Comparison of ENCODE assay signal across 1 mouse cellular context in the genomic region with DNA sequence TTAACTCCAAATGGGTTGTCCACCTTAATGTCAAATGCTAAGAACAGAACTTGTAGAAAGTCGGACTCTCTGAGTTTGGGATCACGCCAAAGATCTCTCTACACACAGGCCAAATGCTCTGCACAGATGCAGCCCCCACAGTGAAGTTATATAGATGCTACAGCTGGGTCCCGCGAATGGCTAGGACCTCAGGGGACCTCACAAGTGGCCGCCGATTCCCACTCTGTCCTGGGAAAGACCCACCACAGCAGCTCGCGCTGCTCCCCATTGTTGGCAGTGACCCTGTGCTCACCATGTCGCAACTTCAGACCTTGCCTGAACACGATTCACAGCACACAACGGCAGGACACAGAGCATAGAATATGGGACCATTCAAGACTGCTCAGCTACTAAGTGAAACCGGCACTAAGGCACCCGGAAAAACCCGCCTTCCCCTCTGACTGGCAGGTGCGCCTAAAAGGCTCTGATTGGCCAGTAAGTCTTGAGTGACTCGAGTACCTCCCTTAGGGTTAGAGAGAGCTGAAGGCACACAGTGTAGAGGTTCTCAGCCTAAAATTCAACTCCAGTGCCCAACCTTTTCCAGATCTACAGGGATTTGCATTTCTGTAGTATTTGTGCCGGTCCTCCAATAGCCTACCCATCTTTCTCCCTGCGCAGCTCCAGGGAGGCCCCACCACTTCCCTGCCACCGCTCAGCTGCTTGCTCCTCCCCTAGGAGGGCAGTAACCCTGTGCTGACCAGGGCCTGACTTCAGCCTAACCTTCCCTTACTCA.
A peak's percentile ranks its signal among the peaks of the same experiment; 100 is the strongest.
TF ChIP-seq lines count a peak whose summit lies in the region.

No protein-coding gene starts in this region.

TF ChIP-seq in MEL, 35 proteins besides CTCF, POLR2A, EP300 and RAD21 (continued from another document):
- TF ChIP-seq POLR2AphosphoS5 (IDR thresholded peaks at IDR 0.05; ENCODE audit: borderline replicate concordance, low read depth, low read length) (no peak), SMC3 (IDR thresholded peaks at IDR 0.05; ENCODE audit: low read depth, low read length) (no peak), E2F4 (IDR thresholded peaks at IDR 0.05; ENCODE audit: borderline replicate concordance, low read depth, low read length) (no peak), ELF1 (IDR thresholded peaks at IDR 0.05; ENCODE audit: low read depth, low read length) (peak; percentile 80), GABPA (IDR thresholded peaks at IDR 0.05; ENCODE audit: low read depth, low read length) (no peak), POLR2AphosphoS2 (IDR thresholded peaks at IDR 0.05; ENCODE audit: low read length) (peak; percentile 54; the same call in 1 of the 2 replicates), ETS1 (IDR thresholded peaks at IDR 0.05; ENCODE audit: low read depth, low read length) (no peak), HCFC1 (IDR thresholded peaks at IDR 0.05; ENCODE audit: low read depth, low read length) (peak; percentile 66), NRF1 (IDR thresholded peaks at IDR 0.05; ENCODE audit: insufficient read depth, low read depth, low read length, poor library complexity, severe bottlenecking) (peak; percentile 32; the same call in 1 of the 2 replicates), ZKSCAN1 (IDR thresholded peaks at IDR 0.05; ENCODE audit: low read depth, low read length) (no peak), USF1 (IDR thresholded peaks at IDR 0.05; ENCODE audit: low read depth, low read length) (no peak), TAL1 (IDR thresholded peaks at IDR 0.05; ENCODE audit: low read length) (no peak), ZC3H11A (IDR thresholded peaks at IDR 0.05; ENCODE audit: low read depth, low read length) (no peak), MXI1 (IDR thresholded peaks at IDR 0.05; ENCODE audit: low read depth, low read length) (0 out of 2 replicates have a peak, but pooled peaks have one; percentile 33), MEF2A (IDR thresholded peaks at IDR 0.05; ENCODE audit: extremely low read depth, insufficient replicate concordance, low read depth, low read length, poor library complexity, severe bottlenecking) (no peak), JUND (IDR thresholded peaks at IDR 0.05; ENCODE audit: low read depth, low read length) (no peak), BHLHE40 (IDR thresholded peaks at IDR 0.05; ENCODE audit: borderline replicate concordance, low read depth, low read length) (no peak), TCF12 (IDR thresholded peaks at IDR 0.05; ENCODE audit: low read depth, low read length) (no peak), MAX (IDR thresholded peaks at IDR 0.05; ENCODE audit: low read length) (no peak), RCOR1 (IDR thresholded peaks at IDR 0.05; ENCODE audit: low read depth, low read length) (no peak), UBTF (IDR thresholded peaks at IDR 0.05; ENCODE audit: borderline replicate concordance, insufficient read depth, low read depth, low read length) (no peak), CHD2 (IDR thresholded peaks at IDR 0.05; ENCODE audit: low read length) (no peak), MAZ (IDR thresholded peaks at IDR 0.05; ENCODE audit: low read depth, low read length) (no peak), KAT2A (conservative IDR thresholded peaks at IDR 0.05; ENCODE audit: low read depth, low read length) (no peak)
TF ChIP-seq in MEL: peak in this region for 9.
